Mouse (Mus musculus) heart, postnatal 0 days (tissue): ENCODE measurements around the gene H2afx.

Experiments used
- CTCF ChIP-seq: IDR thresholded peaks from 2 replicates; pipeline ENCODE4 v1.5.1; 2016; ENCODE audit warnings: antibody characterized with exemption, control low read depth, low read depth
- EP300 ChIP-seq: IDR thresholded peaks from 2 replicates; pipeline ENCODE4 v1.6.1; 2016; ENCODE audit warnings: antibody characterized with exemption, low read depth

DNA sequence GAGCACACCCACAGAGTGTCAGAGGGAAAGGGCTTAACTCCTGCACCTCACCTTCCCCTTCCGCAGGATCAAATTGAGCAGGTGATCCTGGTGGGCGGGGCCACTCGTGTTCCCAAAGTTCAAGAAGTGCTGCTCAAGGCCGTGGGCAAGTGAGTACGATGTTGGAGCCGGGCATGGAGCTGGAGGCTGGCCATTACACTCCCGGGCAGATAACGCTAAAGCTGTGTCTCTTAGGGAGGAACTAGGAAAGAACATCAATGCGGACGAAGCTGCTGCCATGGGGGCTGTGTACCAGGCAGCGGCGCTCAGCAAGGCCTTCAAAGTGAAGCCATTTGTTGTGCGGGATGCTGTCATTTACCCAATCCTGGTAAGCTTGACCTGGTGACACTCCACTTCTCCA, 50.1 kb downstream of the H2afx start:
- no peak for TF ChIP-seq CTCF
- no peak for TF ChIP-seq EP300
